Mouse (Mus musculus) liver, embryonic 16.5 days (tissue): Measurements from ENCODE around the gene Slc30a7. TPM values are rescaled to one million over a fixed set of nuclear protein-coding genes. Genes with fewer than 3 reads are reported as not detected.

ENCODE experiments used
- ATAC-seq: fragments of 200-750 bp; cut with Nextera tagmentation; 2 replicates; pipeline ENCODE4 v1.8.0; 2017; ENCODE audit warnings: low read depth, mild to moderate bottlenecking, moderate number of reproducible peaks, moderate library complexity
- H3K27ac ChIP-seq: fragments of 300-500 bp; sonication (generic); 2 replicates; pipeline ENCODE4 v1.5.1; 2014; ENCODE audit warnings: mild to moderate bottlenecking, low read length
- H3K27me3 ChIP-seq: fragments of 300-500 bp; sonication (generic); 2 replicates; pipeline ENCODE4 v1.6.1; 2014; ENCODE audit warnings: low read depth, low read length, mixed read lengths; ENCODE audit not compliant: control insufficient read depth, insufficient read depth
- H3K36me3 ChIP-seq: fragments of 300-500 bp; sonication (generic); 2 replicates; pipeline ENCODE4 v1.6.1; 2014; ENCODE audit warnings: mild to moderate bottlenecking; ENCODE audit not compliant: control insufficient read depth, insufficient read depth
- H3K4me1 ChIP-seq: fragments of 300-500 bp; sonication (generic); 2 replicates; pipeline ENCODE4 v1.6.1; 2014; ENCODE audit warnings: low read depth, low read length, mixed read lengths; ENCODE audit not compliant: control insufficient read depth
- H3K4me2 ChIP-seq: fragments of 300-500 bp; sonication (generic); 2 replicates; pipeline ENCODE4 v1.6.1; 2014; ENCODE audit warnings: low read depth, low read length, mixed read lengths
- H3K4me3 ChIP-seq: fragments of 300-500 bp; sonication (generic); 2 replicates; pipeline ENCODE4 v1.5.1; 2014; ENCODE audit warnings: low read depth, mild to moderate bottlenecking, low read length
- H3K9ac ChIP-seq: fragments of 300-500 bp; sonication (generic); 2 replicates; pipeline ENCODE4 v1.6.1; 2014; ENCODE audit warnings: low read depth, low read length
- H3K9me3 ChIP-seq: fragments of 300-500 bp; sonication (generic); replicated peaks from 2 replicates; pipeline ENCODE4 v1.6.1; 2016; ENCODE audit warnings: low read length; ENCODE audit not compliant: control insufficient read depth
- WGBS: fragments of 180-500 bp; shearing (Covaris S2); extraction: QIAGEN DNeasy Blood & Tissue Kit; methylation state at CpG from one replicate; pipeline ENCODE4 v1.1.7; 2014; ENCODE audit not compliant: insufficient replicate concordance; 5-methylcytosine and 5-hydroxymethylcytosine counted together
- polyA plus RNA-seq: library from polyadenylated mRNA; unstranded; fragments of >200 nt; fragmentation: Nextera tagmentation; extraction: Ambion mirVana; gene quantifications from 2 replicates; pipeline ENCODE4 v1.2.1, GENCODE M21; 2015

Slc30a7 gene
- polyA plus RNA-seq, 1 experiment from 2014 or later: 10.2 TPM

DNA sequence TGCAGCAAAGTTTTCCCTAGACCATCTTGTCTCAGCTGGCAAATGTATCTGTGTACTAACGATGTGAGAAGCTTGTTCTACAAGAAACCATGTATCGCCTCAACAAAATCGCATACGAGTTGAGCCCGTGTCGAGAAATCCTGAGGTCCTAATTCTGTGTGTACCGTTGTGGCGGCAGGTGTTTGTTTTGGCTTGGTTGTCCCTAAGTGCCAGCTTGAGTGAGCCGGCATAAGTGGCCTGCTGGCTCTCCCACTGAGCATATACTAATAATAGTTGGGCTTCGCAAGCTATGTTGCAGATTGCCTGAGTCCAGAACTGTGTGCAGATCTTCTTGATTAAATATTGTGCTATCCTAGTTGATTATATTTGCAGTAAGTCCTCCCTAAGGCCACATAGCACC is 18.5 kb upstream of the Slc30a7 start:
- Histone ChIP-seq H3K36me3 (no peaks in the 10 kb centered on the region), H3K27me3 (no peaks in the 10 kb centered on the region), H3K9me3 (no peaks in the 10 kb centered on the region), H3K4me1 (no peaks in the 10 kb centered on the region), H3K4me3 (no peak overlapping the region), H3K27ac (no peak overlapping the region), H3K9ac (no peak overlapping the region), H3K4me2 (no peak overlapping the region)
- ATAC-seq: no peak
- WGBS: 86% methylated on average over 10 of the region's 10 CpGs

DNA sequence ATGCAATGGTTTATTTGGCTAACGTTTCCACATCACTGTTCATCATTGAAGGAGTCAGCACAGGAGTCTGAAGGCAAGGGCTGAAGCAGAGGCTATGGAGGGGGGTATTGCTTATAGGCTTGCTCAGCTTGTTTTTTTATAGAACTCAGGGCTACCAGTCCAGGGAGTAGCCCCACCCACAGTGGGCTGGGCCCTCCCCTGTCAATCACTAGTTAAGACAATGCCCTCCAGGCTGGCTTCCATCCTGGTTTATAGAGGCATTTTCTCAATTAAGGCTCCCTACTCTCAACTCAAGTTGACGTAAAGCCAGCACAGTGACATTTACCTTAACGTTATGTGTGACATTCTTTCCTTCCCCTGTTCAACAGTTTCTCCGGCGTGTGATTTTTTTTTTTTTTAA is 17.5 kb upstream of the Slc30a7 start:
- Histone ChIP-seq H3K9ac (no peak overlapping the region), H3K4me1 (no peaks in the 10 kb centered on the region), H3K36me3 (no peaks in the 10 kb centered on the region), H3K4me2 (no peak overlapping the region), H3K9me3 (no peaks in the 10 kb centered on the region), H3K4me3 (no peak overlapping the region), H3K27me3 (no peaks in the 10 kb centered on the region), H3K27ac (no peak overlapping the region)
- WGBS: 77% methylated on average over 5 of the region's 5 CpGs
- no peak for ATAC-seq

GRCm38 (mm10) chr3:116024236-116024635 is 17.0 kb upstream of the Slc30a7 start:
- H3K9ac ChIP-seq: no peak overlapping the region
- no peak for ATAC-seq

DNA sequence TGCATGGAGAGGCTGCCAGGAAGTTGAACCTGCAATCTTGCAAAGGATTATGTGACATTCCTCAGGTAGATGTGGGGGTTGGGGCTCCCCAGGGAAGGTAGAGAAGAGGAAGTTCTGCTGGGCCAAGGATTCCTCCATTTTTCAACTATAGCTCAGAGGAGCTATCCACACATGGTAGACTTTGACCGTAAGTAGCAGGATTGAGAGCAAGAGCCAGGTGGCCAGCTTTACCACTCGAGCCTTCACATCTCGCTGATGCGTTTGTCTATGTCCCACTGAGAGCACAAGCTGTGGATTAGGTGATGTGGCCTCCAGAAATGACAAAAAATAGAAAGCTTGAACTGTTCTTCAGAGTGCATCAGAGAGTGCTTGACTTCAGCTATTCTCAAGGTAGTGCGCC is 11.9 kb upstream of the Slc30a7 start:
- Histone ChIP-seq H3K9me3 (no peaks in the 10 kb centered on the region), H3K27ac (no peak overlapping the region), H3K4me2 (no peak overlapping the region), H3K9ac (no peak overlapping the region), H3K27me3 (no peaks in the 10 kb centered on the region), H3K4me1 (no peaks in the 10 kb centered on the region), H3K4me3 (no peak overlapping the region), H3K36me3 (no peaks in the 10 kb centered on the region)
- 88% methylated on average over 5 of the region's 5 CpGs for WGBS
- ATAC-seq: no peak

More at GRCm38 (mm10) chr3:116024236-116024635, 17.0 kb upstream of the Slc30a7 start:
- no peaks in the 10 kb centered on the region for H3K9me3 ChIP-seq
- no peaks in the 10 kb centered on the region for H3K36me3 ChIP-seq
- no peak overlapping the region for H3K4me3 ChIP-seq
- H3K27me3 ChIP-seq: no peaks in the 10 kb centered on the region
- no peak overlapping the region for H3K4me2 ChIP-seq
- H3K27ac ChIP-seq: no peak overlapping the region
- WGBS: 83% methylated on average over 12 of the region's 12 CpGs
- no peaks in the 10 kb centered on the region for H3K4me1 ChIP-seq

- H3K4me2 ChIP-seq: no peak overlapping the region
- H3K9ac ChIP-seq: no peak overlapping the region
- no peak overlapping the region for H3K27ac ChIP-seq
- H3K27me3 ChIP-seq: no peaks in the 10 kb centered on the region
- no peaks in the 10 kb centered on the region for H3K4me1 ChIP-seq
- H3K9me3 ChIP-seq: no peaks in the 10 kb centered on the region
- no peak overlapping the region for H3K4me3 ChIP-seq
- no peak for ATAC-seq
- WGBS: 51% methylated on average over 4 of the region's 4 CpGs
- H3K36me3 ChIP-seq: no peaks in the 10 kb centered on the region
These were observed 11.4 kb upstream of the Slc30a7 start for GRCm38 (mm10) chr3:116018606-116019005.

DNA sequence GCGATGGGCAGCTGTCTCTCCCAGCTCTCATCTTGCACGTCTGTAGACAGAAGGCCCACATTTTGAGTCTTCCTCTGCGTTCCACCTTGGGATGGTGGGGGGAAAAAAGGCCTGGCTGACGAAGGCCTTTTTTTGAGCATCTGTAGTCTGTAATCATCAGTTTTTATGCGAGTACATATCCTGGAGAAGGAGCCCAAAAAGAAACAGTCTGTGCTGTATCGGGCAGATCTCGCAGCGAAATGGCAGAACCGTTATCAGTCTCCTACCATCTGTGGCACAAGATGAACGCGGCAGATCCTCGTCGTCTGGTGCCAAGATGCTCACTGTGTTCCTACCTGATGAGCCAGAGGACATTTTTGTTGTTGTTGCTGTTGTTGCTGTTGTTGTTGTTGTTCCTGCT is 8.9 kb upstream of the Slc30a7 start:
- Histone ChIP-seq H3K27ac (no peak overlapping the region), H3K27me3 (no peaks in the 10 kb centered on the region), H3K4me3 (no peak overlapping the region), H3K9me3 (no peaks in the 10 kb centered on the region), H3K9ac (no peak overlapping the region), H3K36me3 (no peaks in the 10 kb centered on the region), H3K4me2 (no peak overlapping the region), H3K4me1 (no peaks in the 10 kb centered on the region)
- WGBS: 62% methylated on average over 13 of the region's 13 CpGs
- no peak for ATAC-seq

- no peaks in the 10 kb centered on the region for H3K27me3 ChIP-seq
- H3K9ac ChIP-seq: no peak overlapping the region
- no peak overlapping the region for H3K27ac ChIP-seq
- ATAC-seq: no peak
- WGBS: 69% methylated on average over 6 of the region's 6 CpGs
- H3K4me2 ChIP-seq: no peak overlapping the region
- no peaks in the 10 kb centered on the region for H3K4me1 ChIP-seq
- H3K36me3 ChIP-seq: no peaks in the 10 kb centered on the region
- H3K4me3 ChIP-seq: no peak overlapping the region
- H3K9me3 ChIP-seq: no peaks in the 10 kb centered on the region
These were observed 7.7 kb upstream of the Slc30a7 start for GRCm38 (mm10) chr3:116014901-116015300.

GRCm38 (mm10) chr3:116009622-116010344 is 2.6 kb upstream of the Slc30a7 start:
- Histone ChIP-seq H3K4me2 (no peak overlapping the region), H3K27ac (no peak overlapping the region), H3K27me3 (no peaks in the 10 kb centered on the region), H3K4me3 (no peak overlapping the region), H3K4me1 (peaks cover 14% of the 10 kb centered on the region), H3K9me3 (no peaks in the 10 kb centered on the region), H3K9ac (no peak overlapping the region), H3K36me3 (no peaks in the 10 kb centered on the region)
- WGBS: 79% methylated on average over 17 of the region's 17 CpGs
- ATAC-seq: no peak

GRCm38 (mm10) chr3:116007941-116008440 is 785 bp upstream of the Slc30a7 start:
- H3K27me3 ChIP-seq: no peaks in the 10 kb centered on the region
- peak overlapping the region; percentile 79 for H3K9ac ChIP-seq
- peak overlapping the region; percentile 84 for H3K4me3 ChIP-seq
- H3K27ac ChIP-seq: peak overlapping the region; percentile 78
- ATAC-seq: peak; percentile 51
- peaks cover 14% of the 10 kb centered on the region for H3K4me1 ChIP-seq
- WGBS: under 1% methylated on average over 12 of the region's 12 CpGs
- H3K36me3 ChIP-seq: no peaks in the 10 kb centered on the region
- no peaks in the 10 kb centered on the region for H3K9me3 ChIP-seq
- H3K4me2 ChIP-seq: peak overlapping the region; percentile 99
